Mouse (Mus musculus) CD4-positive helper T cell, adult 2 months (primary cell): ENCODE data around the gene Ucma.
"Not testable (repeated sequence)": the region's sequence is repeated elsewhere in the genome, so short reads cannot be mapped to it uniquely, and the experiment has no call there.

Source experiments
- DNase-seq: peaks from one replicate; pipeline ENCODE4 v3.0.0-alpha.2; 2012; ENCODE audit warnings: low read depth, missing footprints, low spot score

Gene Ucma

DNA sequence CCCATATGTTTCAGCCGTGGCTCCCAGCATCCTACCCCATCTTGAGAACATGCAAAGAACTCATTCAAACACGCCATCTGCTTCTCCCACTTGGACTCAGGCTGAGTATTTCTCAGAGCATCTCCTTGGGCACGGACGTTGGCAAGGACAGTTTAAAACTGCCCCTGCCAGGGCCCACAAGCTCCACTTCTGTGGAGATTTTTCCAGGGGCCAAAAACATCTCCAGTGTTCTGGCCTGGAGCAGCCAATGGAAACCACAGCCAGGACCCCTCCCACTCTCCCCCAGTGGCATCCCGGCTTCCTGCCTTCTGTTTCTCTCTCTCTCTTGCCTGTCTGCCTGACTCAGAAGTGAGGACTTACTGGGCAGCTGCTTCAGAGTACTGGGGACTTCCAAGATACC lies at the start of gene Ucma:
TSS of gene Ucma (plus strand) at position 316 of the 400 bp plus-strand sequence.
- no peak for DNase-seq

DNA sequence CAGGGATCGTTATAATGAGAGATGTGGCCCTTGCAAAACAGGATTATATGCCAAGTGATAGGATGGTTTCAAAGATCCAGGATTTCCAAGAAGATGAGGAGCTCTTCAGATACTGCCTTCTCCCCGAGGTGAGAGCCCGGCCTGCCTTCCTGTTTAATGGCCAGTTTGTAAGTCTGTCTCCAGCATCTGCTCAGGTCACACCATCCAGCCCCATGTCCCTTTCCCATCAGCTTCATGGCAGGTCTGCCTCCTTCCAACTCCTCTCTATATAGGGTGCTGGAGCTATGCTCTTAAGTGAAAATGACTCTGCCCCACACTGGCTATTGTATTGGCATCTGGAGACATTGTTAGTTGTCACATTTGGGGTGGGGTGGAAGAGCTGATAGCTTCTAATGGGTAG lies 48.5 kb upstream of the Ucma start:
- DNase-seq = no peak

GRCm38 (mm10) chr2:4929230-4929629 lies 46.7 kb upstream of the Ucma start:
- DNase-seq = no peak

DNA sequence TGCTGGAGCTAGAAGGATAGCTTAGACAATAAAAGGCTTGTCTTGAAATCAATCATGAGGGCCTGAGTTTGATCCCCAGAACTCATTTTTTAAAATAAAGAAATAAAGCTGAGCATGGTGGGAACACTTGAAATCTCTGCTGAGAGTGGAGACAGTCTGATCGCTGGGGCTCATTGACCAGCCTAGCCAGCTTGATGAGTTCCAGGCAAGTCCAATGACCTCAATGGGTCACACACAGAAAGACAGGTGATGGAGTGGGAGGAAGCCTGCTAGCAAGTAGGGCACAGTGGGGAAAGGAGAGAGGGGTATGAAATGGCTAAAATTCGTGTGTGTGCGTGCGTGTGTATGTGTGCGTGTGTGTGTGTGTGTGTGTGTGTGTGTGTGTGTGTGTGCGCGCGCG lies 41.4 kb upstream of the Ucma start:
- no peak for DNase-seq

DNA sequence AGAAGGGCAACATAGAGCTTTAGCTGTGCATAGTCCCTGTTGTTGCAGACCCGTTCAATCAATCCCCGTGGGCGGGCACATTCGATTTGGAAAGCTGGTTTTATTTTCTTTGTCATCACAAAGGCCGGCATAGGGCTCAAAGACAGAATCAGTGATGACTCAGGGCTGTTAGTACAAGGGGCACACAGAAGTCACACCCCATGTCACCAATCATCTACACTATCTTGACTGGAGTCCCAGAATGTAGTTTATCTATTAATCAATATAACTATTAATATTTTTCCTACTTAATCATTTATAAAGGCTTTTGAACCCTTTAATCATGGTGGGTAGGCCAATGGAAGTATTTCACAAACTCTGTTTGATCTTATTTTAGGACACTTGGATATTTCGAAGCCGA lies 38.0 kb upstream of the Ucma start:
- no peak for DNase-seq

DNA sequence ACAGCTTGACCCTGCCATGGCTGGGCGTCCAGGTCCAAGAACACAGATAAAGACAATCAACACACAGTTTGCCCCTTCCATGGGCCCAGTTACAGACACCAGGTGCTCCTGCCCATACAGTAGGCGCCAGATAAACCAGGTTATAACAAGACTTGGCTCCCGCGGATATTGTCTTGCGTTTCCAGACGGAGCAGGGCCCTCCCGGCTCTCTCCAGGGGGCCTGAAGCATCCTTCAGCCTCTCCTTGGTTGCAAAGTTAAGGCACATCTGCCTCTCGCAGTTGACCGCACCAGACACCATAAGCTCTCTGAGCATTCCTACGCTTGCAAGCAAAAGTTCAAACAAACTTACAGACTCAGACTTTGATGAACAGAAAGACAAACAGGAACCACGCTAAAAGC lies 35.1 kb upstream of the Ucma start:
- DNase-seq = no peak

GRCm38 (mm10) chr2:4949691-4950090 lies 26.2 kb upstream of the Ucma start:
- not testable (repeated sequence) for DNase-seq

DNA sequence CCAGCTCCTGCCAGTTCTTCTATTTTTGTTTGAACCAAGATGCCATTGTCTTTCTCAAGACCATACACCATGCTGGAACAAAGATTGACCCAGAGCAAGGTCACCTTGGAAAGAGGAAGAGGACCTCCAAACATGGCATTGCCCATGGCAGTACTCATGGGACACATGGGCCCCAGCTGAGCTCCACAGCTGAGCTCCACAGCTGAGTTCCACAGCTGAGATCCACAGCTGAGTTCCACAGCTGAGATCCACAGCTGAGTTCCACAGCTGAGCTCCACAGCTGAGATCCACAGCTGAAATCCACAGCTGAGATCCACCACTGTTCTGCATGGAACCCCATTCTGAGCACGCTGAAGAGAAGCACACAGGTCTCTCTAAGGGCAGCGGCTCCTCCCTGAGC lies 24.9 kb upstream of the Ucma start:
- no peak for DNase-seq

DNA sequence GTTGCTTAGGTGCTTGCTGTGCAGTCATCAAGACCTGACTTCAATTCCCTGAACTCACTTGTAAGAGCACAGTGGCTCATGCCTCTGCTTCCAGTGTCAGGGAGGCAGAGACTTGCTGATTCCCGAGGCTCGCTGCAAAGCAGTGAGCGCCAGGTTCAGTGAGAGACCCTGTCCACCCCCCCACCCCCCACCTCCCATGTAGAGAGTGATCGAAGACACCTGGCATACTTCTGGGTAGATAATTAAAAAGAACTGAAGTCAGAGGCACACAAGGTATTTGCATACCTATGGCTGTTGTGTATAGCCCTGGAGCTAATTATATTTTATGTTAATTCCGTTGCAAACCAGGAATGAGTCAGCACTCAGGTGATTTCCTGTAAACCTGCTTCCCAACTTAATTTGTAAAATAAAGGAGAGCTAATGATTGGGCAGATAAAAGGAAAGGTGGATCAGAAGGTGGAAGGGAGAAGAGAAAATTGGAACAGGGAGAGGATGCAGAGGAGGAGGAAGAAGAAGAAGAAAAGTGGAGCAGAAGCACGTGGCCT lies 21.6 kb upstream of the Ucma start:
- DNase-seq = no peak

DNA sequence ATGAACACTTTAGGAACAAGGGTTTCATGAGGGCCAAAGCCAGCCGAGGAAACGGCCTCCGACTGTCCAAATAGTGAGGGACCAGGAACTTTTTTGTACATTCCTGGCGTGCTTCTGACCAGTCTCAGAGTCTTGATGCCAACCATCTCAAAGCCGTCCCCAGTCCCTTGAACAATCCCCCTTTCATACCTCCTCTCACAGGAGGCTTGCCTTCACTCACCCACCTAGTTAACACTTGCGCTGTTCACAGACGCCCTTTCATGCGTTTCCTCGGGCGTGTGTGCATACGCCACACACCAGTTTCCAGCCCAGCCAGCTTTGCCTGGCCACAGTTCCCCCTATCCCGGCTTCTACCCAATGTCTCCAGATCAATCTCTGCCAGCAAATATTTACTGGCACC lies 17.9 kb upstream of the Ucma start:
- no peak for DNase-seq

DNA sequence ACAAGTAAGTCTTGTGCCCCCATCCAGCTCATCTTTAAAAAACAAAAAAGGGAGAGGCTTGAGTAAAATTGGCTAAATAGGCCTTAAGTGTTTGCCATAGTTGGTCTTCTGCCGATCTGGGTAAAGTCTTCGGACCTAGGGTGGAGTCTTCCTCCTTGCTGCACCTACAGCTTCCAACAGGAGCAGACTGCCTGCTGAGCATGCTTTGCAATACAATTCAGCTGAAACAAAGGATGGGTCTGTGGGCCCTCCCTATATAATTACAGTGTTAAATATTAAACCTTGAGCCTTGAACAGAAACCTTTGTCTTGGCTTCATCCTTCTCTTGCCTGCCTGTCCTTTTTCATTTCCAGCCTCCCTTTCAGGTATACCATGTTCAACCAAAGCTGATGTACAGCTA lies 8.1 kb upstream of the Ucma start:
- DNase-seq = no peak

- DNase-seq = no peak
Observed at GRCm38 (mm10) chr2:4969083-4969482, 6.8 kb upstream of the Ucma start.

- DNase-seq = no peak
Observed at GRCm38 (mm10) chr2:4978091-4978490, 2.2 kb downstream of the Ucma start.

GRCm38 (mm10) chr2:4983987-4984386 lies 8.1 kb downstream of the Ucma start:
- DNase-seq = no peak

DNA sequence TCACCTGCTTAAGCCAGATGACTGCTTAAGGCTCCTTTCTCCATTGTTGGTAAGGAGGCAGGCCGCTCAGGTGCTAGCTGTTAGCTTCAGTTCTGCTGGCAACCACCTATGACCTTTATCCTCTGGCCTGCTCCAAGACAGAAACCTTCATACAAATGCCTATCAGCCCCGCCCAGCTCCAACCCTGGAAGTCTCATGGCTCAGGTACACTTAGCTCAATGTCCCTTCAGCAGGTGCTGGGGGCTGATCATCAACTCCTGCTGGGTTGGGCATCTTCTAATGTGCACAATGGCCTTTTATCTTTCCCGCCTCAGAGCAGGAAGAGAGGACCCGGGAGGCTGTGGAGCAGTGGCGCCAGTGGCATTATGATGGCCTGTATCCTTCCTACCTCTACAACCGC lies 9.1 kb downstream of the Ucma start:
- DNase-seq = no peak

GRCm38 (mm10) chr2:4986798-4987197 lies 10.9 kb downstream of the Ucma start:
- no peak for DNase-seq

DNA sequence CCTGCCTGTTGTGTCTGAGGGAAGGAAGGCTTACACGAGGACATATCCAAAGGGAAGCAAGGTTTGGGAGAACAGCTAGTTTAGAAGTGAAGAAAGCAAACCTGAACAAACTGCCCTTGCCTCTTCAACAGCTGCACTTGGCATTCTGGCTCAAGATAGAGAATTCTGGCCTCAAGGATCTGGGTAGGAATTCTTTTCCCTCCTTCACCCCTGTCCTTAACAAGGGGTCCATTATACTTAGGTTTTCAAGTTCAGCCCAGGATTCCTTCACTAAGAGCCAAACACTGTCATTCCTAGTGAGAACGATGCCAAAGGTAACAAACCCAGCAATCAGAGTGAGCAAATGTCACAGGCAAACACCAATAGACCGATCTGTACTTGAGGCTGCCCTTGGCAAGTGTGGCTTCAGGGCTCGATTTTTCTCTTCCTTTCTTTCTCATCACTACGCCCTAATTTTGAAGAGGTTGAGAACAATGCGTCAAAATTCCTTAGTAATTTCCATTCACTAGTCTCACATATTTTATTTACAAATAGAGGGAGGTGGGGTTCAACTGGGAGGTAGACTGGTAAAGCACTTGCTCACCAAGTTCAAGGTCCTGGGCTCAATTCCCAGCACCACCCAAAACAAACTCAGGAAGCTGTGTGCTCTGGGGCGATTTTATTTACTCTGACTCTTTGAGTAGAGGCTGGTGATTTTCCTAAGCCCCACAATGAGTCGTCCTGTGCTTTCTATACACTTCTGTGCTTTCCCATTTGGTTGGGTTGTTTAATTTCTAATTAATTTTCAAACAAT lies 11.7 kb downstream of the Ucma start:
- DNase-seq = no peak

DNA sequence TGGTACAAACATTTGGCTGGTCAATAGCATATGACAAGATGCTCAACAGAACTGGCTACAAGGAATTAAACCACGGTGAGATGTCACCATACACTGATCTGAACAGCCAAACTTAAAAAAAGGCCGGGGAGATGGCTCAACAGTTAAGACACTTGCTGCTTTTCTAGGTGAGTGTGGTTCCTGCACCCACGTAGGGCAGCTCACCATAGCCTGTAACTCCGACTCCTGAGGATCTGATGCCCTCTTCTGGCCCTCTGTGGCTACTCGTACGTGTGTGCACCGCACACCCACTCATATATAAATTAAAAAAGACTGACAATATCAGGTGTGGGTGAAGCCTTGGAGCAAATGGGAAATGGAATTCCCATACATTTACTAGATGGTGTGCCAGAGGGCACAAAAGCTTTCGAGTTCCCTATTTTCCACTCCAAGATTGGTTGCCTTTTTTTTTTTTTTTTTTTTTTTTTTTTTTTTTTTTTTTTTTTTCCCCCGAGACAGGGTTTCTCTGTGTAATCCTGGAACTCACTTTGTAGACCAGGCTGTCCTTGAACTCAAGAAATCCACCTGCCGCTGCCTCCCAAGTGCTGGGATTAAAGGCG lies 13.0 kb downstream of the Ucma start:
- DNase-seq = no peak

GRCm38 (mm10) chr2:4993584-4993983 lies 17.7 kb downstream of the Ucma start:
- no peak for DNase-seq

- no peak for DNase-seq
Observed at GRCm38 (mm10) chr2:4994436-4994835, 18.5 kb downstream of the Ucma start.

GRCm38 (mm10) chr2:4995646-4996045 lies 19.7 kb downstream of the Ucma start:
- DNase-seq = no peak

GRCm38 (mm10) chr2:4996421-4996824 lies 20.5 kb downstream of the Ucma start:
- no peak for DNase-seq

GRCm38 (mm10) chr2:4998905-4999304 lies 23.0 kb downstream of the Ucma start:
- no peak for DNase-seq
